Mouse (Mus musculus): ENCODE measurements around the gene Thop1.

The Thop1 gene

GRCm38 (mm10) chr10:81120650-81121049, 50.8 kb downstream of the Thop1 start:
- peak; percentile 25 for DNase-seq

DNA sequence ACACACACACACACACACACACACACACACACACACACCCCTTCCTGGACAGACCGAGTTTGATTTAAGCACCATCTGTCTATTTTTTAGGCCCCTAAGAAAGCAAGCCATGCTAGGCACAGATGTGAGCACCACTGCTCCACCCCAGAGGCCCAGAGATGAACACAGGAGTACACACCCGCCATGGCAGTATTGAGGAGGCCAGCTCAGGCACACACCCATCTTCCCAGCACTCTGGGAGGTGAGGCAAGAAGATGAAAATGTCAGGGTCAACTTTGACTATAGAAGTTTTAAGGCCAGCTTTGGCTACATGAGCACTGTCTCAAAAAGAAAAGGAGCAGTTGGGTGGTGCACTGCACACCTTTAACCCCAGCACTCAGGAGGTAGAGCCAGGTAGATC, 53.1 kb downstream of the Thop1 start:
- DNase-seq, result no peak

DNA sequence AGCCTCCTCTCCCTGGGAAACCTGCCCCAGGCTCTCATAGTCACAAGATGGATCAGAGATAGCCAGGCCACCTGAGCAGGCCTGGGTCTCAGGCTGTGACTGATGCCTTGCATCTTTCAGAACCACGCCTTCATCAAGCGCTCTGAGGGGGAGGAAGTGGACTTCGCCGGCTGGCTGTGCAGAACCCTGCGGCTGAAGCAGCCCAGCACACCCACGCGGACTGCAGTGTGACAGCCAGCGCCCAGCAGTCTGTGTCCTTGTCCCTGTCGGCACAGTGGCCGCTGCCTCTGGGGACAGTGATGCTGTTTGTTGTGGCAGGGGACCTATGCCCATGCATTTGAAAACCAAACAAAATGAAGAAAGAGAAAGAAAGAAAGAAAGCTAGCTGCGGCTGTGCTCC, 53.7 kb downstream of the Thop1 start:
- DNase-seq, result no peak

Measured in cerebellum, adult 11-12 months (tissue).